Mouse (Mus musculus) olfactory bulb, adult 2 months (tissue): Measurements from ENCODE around the gene Rhebl1. TPM values are rescaled to one million over a fixed set of nuclear protein-coding genes. Genes with fewer than 3 reads are reported as not detected.

Source experiments
- H3K27ac ChIP-seq: fragments of 200-500 bp; 2 replicates; pipeline ENCODE4 v1.5.1; 2012; ENCODE audit warnings: low read depth, low read length; ENCODE audit not compliant: insufficient read depth
- H3K4me1 ChIP-seq: fragments of 200-500 bp; 2 replicates; pipeline ENCODE4 v1.6.1; 2012; ENCODE audit warnings: low read length; ENCODE audit not compliant: control insufficient read depth, insufficient read depth
- H3K4me3 ChIP-seq: fragments of 200-500 bp; 2 replicates; pipeline ENCODE4 v1.5.1; 2012; ENCODE audit warnings: mild to moderate bottlenecking, low read depth, low read length, moderate library complexity; ENCODE audit not compliant: insufficient read depth
- CTCF ChIP-seq: fragments of 200-500 bp; IDR thresholded peaks from 2 replicates; pipeline ENCODE4 v1.5.1; 2012; ENCODE audit warnings: low read depth, mild to moderate bottlenecking, low read length, moderate library complexity; ENCODE audit not compliant: insufficient read depth
- POLR2A ChIP-seq: fragments of 200-500 bp; IDR thresholded peaks from 2 replicates; pipeline ENCODE4 v1.6.1; 2012; ENCODE audit warnings: mild to moderate bottlenecking, low read depth, low read length, moderate library complexity; ENCODE audit not compliant: insufficient read depth
- WGBS: fragments of 180-500 bp; shearing (Covaris S2); methylation state at CpG from one replicate; pipeline ENCODE4 v1.1.7; 2018; 5-methylcytosine and 5-hydroxymethylcytosine counted together
- polyA plus RNA-seq: library from polyadenylated mRNA; stranded (reverse); fragments of >200 nt; gene quantifications from 2 replicates; pipeline ENCODE4 v1.2.4, GENCODE M21; 2012; ENCODE audit warnings: low replicate concordance; ENCODE audit not compliant: missing spikeins, insufficient read depth, insufficient read length

Gene Rhebl1
- polyA plus RNA-seq, 1 experiment: not detected

GRCm38 (mm10) chr15:98895635-98896589, 1.6 kb upstream of the Rhebl1 start:
- Histone ChIP-seq H3K4me3 (peak overlapping the region; percentile 1), H3K27ac (no peak overlapping the region), H3K4me1 (peaks cover 32% of the 10 kb centered on the region)
- TF ChIP-seq CTCF (no peak), POLR2A (no peak)
- WGBS: 13% methylated on average over 41 of the region's 41 CpGs

GRCm38 (mm10) chr15:98894746-98895634, 650 bp upstream of the Rhebl1 start:
- no peak overlapping the region for H3K27ac ChIP-seq
- H3K4me3 ChIP-seq: peak overlapping the region; percentile 1; the same call in 1 of the 2 replicates
- H3K4me1 ChIP-seq: peaks cover 32% of the 10 kb centered on the region
- TF ChIP-seq CTCF (no peak), POLR2A (no peak)
- 25% methylated on average over 38 of the region's 38 CpGs for WGBS

- no peak overlapping the region for H3K4me3 ChIP-seq
- no peak for TF ChIP-seq CTCF
- no peak overlapping the region for H3K27ac ChIP-seq
- WGBS: 85% methylated on average over 4 of the region's 4 CpGs
- H3K4me1 ChIP-seq: peaks cover 29% of the 10 kb centered on the region
Measured at GRCm38 (mm10) chr15:98893036-98893435, 1.3 kb downstream of the Rhebl1 start.

- Histone ChIP-seq H3K27ac (no peak overlapping the region), H3K4me1 (peaks cover 26% of the 10 kb centered on the region), H3K4me3 (no peak overlapping the region)
- WGBS: 40% methylated on average over 6 of the region's 6 CpGs
- TF ChIP-seq CTCF (no peak), POLR2A (no peak)
Measured at GRCm38 (mm10) chr15:98891907-98892606, 2.3 kb downstream of the Rhebl1 start.

- no peak for TF ChIP-seq CTCF
- no peak for TF ChIP-seq POLR2A
- Histone ChIP-seq H3K27ac (no peak overlapping the region), H3K4me3 (no peak overlapping the region), H3K4me1 (peaks cover 26% of the 10 kb centered on the region)
- WGBS: 22% methylated on average over 19 of the region's 19 CpGs
Measured at GRCm38 (mm10) chr15:98891198-98891742, 3.1 kb downstream of the Rhebl1 start.

GRCm38 (mm10) chr15:98887526-98887925, 6.8 kb downstream of the Rhebl1 start:
- H3K4me1 ChIP-seq: peaks cover 2% of the 10 kb centered on the region; the same call in 1 of the 2 replicates
- H3K27ac ChIP-seq: no peak overlapping the region
- TF ChIP-seq POLR2A (no peak), CTCF (no peak)
- no peak overlapping the region for H3K4me3 ChIP-seq
- WGBS: 76% methylated on average over 7 of the region's 7 CpGs

- WGBS: 66% methylated on average over 8 of the region's 8 CpGs
- Histone ChIP-seq H3K27ac (no peak overlapping the region), H3K4me3 (no peak overlapping the region), H3K4me1 (peaks cover 2% of the 10 kb centered on the region; the same call in 1 of the 2 replicates)
- TF ChIP-seq POLR2A (no peak), CTCF (no peak)
Measured at GRCm38 (mm10) chr15:98886667-98887387, 7.5 kb downstream of the Rhebl1 start.

- no peak overlapping the region for H3K4me3 ChIP-seq
- H3K4me1 ChIP-seq: no peaks in the 10 kb centered on the region
- 76% methylated on average over 1 of the region's 1 CpGs for WGBS
- TF ChIP-seq CTCF: no peak
- H3K27ac ChIP-seq: no peak overlapping the region
Measured at GRCm38 (mm10) chr15:98884106-98884505, 10.2 kb downstream of the Rhebl1 start.
